24 mouse cellular contexts compared by ENCODE assay signal in the genomic region with DNA sequence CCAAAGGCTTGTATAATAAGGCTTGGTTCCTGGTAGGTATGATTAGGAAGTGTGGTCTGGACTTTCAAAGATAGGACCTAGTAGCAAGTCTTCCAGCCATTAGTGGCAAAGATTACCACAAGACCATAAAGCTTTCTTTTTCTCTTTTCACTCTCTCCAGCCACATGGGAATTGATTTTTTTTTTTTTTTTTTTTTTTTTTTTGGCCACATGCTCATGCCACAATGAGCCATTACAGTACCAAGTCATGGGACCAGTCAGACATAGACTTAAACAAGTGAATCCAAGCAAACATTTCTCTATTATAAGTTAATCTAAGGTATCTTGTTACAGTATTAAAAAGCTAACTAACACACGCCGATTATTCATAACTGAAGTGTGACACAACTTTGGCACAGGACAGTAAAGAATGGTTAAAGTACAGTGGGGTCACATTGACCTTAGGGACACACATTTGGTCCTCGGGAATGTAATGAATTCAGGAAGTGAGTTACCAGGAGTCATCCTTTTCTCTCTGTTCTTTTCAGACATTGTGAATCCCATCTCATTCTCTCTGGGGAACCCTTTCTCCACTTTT.
"Had no signal": no experiment of that assay in that cellular context is flagged by ENCODE, and none has a peak within 500 bp of the region (broad histone marks: within the 10 kb centered on the region; RNA-seq: fewer than 3 reads in every experiment).

No protein-coding gene starts in this region.

- H3K27me3 ChIP-seq: heart, embryonic 12.5 days; hindbrain, embryonic 12.5 days; intestine, embryonic 15.5 days; limb, embryonic 12.5 days; liver, embryonic 13.5 days; liver, embryonic 15.5 days had no signal

- H3K4me3 ChIP-seq: heart, adult 2 months; heart, embryonic 12.5 days; hindbrain, embryonic 10.5 days; hindbrain, embryonic 12.5 days; intestine, embryonic 15.5 days; layer of hippocampus, adult 2 months; left cerebral cortex, adult 2 months; limb, embryonic 10.5 days; limb, embryonic 12.5 days; liver, embryonic 13.5 days; liver, embryonic 15.5 days had no signal

- H3K9ac ChIP-seq: heart, embryonic 12.5 days; hindbrain, embryonic 12.5 days; hindbrain, embryonic 14.5 days; intestine, embryonic 15.5 days; limb, embryonic 12.5 days; liver, embryonic 13.5 days; liver, embryonic 15.5 days had no signal

- H3K4me2 ChIP-seq: heart, embryonic 12.5 days; hindbrain, embryonic 12.5 days; hindbrain, embryonic 14.5 days; intestine, embryonic 15.5 days; limb, embryonic 12.5 days; liver, embryonic 11.5 days; liver, embryonic 13.5 days; liver, embryonic 15.5 days had no signal

- H3K4me1 ChIP-seq: heart, embryonic 12.5 days; intestine, embryonic 15.5 days; limb, embryonic 10.5 days; limb, embryonic 12.5 days; liver, embryonic 15.5 days had no signal

- H3K9me3 ChIP-seq: heart, embryonic 12.5 days; hindbrain, embryonic 10.5 days; hindbrain, embryonic 12.5 days; intestine, embryonic 15.5 days; limb, embryonic 10.5 days; limb, embryonic 12.5 days; liver, embryonic 13.5 days; liver, embryonic 15.5 days had no signal

- DNase-seq: gastrocnemius, postnatal 25 days; heart, adult 2 months; heart, postnatal 10 days; heart, postnatal 4 days; kidney, adult 18-20 months; kidney, adult 8-10 months; kidney, postnatal 10 days; kidney, postnatal 25 days; liver; liver, embryonic 13.5 days had no signal

- H3K27ac ChIP-seq: heart, adult 2 months; hindbrain, embryonic 10.5 days; hindbrain, embryonic 12.5 days; hindbrain, embryonic 14.5 days; intestine, embryonic 15.5 days; layer of hippocampus, adult 2 months; left cerebral cortex, adult 2 months; limb, embryonic 10.5 days; limb, embryonic 12.5 days; liver, embryonic 13.5 days; liver, embryonic 15.5 days had no signal

- H3K36me3 ChIP-seq: heart, embryonic 12.5 days; hindbrain, embryonic 10.5 days; hindbrain, embryonic 12.5 days; intestine, embryonic 15.5 days; limb, embryonic 10.5 days; limb, embryonic 12.5 days; liver, embryonic 13.5 days; liver, embryonic 15.5 days had no signal

- ATAC-seq: hindbrain, embryonic 16.5 days; inflammation-experienced regulatory T-cells, adult 6 months; intestine, embryonic 15.5 days; intestine, postnatal 0 days had no signal
